Mouse (Mus musculus): ENCODE measurements around the gene Zfp429. TPM values are rescaled to one million over a fixed set of nuclear protein-coding genes. Genes with fewer than 3 reads are reported as not detected.
A peak's percentile ranks its signal among the peaks of the same experiment; 100 is the strongest.
"Not testable (repeated sequence)": the region's sequence is repeated elsewhere in the genome, so short reads cannot be mapped to it uniquely, and the experiment has no call there.

Zfp429 gene
- polyA plus RNA-seq (2015; fragmentation: Nextera tagmentation; extraction: Ambion mirVana): 8.7 and 9.1 TPM in 2 replicates

GRCm38 (mm10) chr13:67399183-67399903 is at the start of gene Zfp429:
TSS of gene Zfp429 (minus strand) at chr13:67399819.
- DNase-seq (ENCODE audit: low spot score): peak; percentile 82

- not testable (repeated sequence) for DNase-seq (ENCODE audit: low spot score)
Observed at GRCm38 (mm10) chr13:67437095-67437494, 37.5 kb upstream of the Zfp429 start.

GRCm38 (mm10) chr13:67428116-67428515 is 28.5 kb upstream of the Zfp429 start:
- no peak for DNase-seq (ENCODE audit: low spot score)

DNA sequence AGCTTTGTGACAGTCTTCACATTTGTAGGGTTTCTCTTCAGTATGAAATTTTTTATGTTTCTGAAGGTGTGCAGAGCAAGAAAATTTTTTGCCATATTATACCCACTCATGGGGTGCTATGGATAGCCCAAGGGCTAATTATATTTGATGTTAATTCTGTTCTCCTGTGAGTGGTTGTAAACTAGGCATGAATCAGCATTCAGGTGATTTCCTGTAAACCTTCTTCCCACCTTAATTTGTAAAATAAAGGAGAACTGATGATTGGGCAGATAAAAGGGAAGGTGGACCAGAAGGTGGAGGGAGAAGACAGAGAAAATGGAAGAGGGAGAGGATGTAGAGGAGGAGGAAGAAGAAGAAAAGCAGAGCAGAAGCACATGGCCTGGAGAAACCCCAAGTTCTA is 26.1 kb upstream of the Zfp429 start:
- not testable (repeated sequence) for DNase-seq (ENCODE audit: low spot score)

- not testable (repeated sequence) for DNase-seq (ENCODE audit: low spot score)
Observed at GRCm38 (mm10) chr13:67422532-67422931, 22.9 kb upstream of the Zfp429 start.

- peak; percentile 61 for DNase-seq (ENCODE audit: low spot score)
Observed at GRCm38 (mm10) chr13:67421207-67421857, 21.7 kb upstream of the Zfp429 start, which contains the start of gene Zfp459. TSS of gene Zfp459 (minus strand) at chr13:67421418.

DNA sequence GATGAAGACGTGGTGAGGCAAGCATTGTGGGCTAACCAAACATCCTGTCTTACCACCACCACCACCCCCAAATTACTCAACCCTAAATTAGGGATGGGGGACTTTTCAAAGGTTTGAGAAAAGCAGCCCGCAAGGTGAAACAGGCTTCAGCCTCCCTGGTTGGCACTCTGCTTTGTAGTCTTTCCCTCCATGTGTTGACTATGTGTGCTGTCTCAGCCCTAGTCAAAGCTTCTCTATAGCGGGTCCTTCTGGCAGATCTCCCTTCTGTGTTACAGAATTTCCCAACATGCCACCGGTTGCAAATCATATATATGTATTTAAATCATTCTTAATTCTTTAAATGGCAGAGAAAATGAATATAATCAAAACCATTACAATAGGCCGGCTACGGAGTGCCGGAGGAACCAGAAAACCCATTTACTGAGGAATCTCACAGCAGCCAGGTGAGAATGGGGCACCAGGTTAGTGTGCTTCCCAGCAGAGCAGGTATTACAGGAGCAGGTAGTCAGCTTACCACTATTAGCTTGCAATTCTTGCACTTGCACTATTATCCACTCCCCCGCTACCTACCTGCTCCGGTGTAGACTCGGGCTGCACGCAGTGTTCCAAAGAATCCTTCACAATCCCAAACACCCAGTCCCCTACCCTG is 21.1 kb upstream of the Zfp429 start:
- DNase-seq (ENCODE audit: low spot score): no peak

DNA sequence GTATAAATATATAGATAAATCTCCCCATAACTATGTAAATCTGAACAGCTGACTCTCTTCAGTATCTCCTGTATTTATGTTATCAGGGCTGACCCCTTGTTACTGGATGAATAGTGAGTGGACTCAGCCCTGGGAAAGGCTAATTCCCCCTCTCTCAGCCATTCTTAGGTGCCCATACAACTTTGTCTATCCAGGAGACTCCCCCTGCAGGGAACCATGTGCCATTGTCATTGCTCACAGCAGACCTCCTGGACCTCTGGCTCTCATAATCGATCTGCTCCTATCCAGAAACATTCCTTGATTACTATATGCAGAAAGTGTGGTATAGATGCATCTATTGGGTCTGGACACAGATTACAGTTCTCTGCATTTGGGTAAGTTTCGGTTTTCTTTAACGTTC is 17.2 kb upstream of the Zfp429 start:
- DNase-seq (ENCODE audit: low spot score): no peak

DNA sequence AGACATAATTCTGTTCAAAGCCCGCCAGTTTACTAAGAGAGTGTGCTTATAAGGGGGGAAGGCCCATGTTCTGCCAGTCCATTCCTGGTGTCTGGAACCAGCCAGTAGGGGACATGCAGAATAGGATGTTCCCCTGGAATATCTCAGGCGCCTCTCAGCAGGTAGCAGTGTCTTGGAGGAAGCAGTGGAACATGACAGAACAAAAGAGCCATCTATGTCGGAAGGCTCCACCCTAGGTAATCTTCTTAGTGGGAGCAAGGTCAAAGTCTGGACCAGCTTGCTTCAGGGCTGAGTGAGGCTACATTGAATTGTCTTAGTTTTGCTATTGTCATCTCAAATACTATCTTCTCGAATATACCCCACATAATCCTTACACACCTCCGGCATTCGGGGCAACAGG is 16.1 kb upstream of the Zfp429 start:
- DNase-seq (ENCODE audit: low spot score): no peak

- not testable (repeated sequence) for DNase-seq (ENCODE audit: low spot score)
Observed at GRCm38 (mm10) chr13:67413634-67414033, 14.0 kb upstream of the Zfp429 start.

GRCm38 (mm10) chr13:67376255-67376654 is 23.4 kb downstream of the Zfp429 start:
- DNase-seq (ENCODE audit: low spot score): not testable (repeated sequence)

- DNase-seq (ENCODE audit: low spot score): peak; percentile 85
Observed at GRCm38 (mm10) chr13:67375050-67375911, 24.3 kb downstream of the Zfp429 start, which contains the start of the genes Gm28041 and Zfp456. TSS of gene Gm28041 (minus strand) at chr13:67375733. TSS of gene Zfp456 (minus strand) at chr13:67375810.

DNA sequence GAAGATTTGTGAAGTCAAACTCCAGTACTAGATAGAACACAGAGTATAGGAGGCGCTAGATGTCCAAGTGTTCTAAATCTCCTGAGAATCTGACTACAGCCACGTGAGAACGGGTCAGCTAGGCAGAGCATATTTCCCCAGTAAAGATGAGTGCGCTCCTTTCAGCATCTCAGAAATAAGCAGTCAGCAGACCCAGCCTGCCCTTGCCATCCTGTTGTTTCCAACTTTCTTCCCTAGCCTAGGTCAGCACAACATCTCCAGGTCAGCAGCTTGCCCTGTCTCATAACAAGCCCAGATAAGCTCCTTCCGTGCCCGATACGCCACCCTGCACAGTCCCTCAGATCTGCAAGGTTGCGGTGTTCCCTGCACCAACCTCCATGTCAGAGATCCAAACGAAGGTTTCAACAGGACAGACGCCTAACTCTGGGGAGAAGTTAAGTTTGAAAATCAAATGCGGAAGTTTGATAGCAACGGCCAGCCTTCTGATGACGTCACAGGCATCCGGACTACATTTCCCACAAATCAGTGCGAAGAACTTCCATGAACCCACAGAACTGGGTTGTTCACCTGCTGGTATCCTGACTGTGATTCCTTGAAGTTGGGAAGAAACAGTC is 39.4 kb downstream of the Zfp429 start, which contains the start of the genes Gm28044 and Zfp953:
Gene Gm28044, minus strand, starts transcription at position 406 of the 614 bp plus-strand sequence.
Gene Zfp953, minus strand, starts transcription at position 475 of the 614 bp plus-strand sequence.
- peak; percentile 92 for DNase-seq (ENCODE audit: low spot score)

DNA sequence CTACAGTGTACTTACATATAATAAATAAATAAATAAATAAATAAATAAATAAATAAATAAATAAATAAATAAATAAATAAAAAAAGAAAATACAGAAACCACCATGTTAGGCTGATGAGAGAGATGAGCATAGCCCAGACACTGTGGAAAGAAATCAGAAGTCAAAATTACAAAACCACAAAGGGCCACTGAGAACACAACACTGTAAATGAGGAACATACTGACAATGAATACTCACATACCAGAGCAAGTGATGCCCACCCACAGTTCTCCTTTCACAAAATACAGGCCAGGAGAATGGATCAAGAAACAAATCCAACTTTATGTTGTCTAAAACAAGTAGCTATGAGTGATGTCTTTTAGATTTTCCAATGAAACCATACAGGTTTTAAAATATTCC is 47.8 kb downstream of the Zfp429 start:
- no peak for DNase-seq (ENCODE audit: low spot score)

DNA sequence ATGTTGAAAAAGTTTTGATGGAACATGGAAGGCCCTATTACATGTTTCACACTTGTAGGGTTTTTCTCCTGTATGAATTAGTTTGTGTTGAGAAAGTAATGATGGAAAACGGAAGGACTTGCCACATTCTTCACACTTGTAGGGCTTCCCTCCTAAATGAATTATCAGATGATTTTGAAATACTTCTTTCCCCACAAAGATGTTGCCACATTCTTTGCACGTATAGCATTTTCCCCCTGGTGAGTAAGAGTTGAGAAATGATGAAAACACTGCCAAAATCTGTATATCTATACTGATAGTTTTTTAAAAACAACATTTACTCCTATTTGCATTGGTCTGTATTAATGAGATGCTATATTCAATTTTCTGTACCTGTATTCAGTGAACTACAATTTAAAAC is 56.2 kb downstream of the Zfp429 start:
- no peak for DNase-seq (ENCODE audit: low spot score)

Other genes with a start within 250 kb of the Zfp429 start
- gene Rsl1, start 226.6 kb downstream of the Zfp429 start, polyA plus RNA-seq (2015; fragmentation: Nextera tagmentation; extraction: Ambion mirVana): 6.6 and 9.0 TPM in 2 replicates
- 1.6 and 1.7 TPM in 2 replicates for gene Zfp455, start 205.3 kb downstream of the Zfp429 start, polyA plus RNA-seq (2015; fragmentation: Nextera tagmentation; extraction: Ambion mirVana)
- gene Zfp458, start 121.4 kb downstream of the Zfp429 start, polyA plus RNA-seq (2015; fragmentation: Nextera tagmentation; extraction: Ambion mirVana): 1.6 and 1.7 TPM in 2 replicates
- gene Zfp457, start 93.3 kb downstream of the Zfp429 start, polyA plus RNA-seq (2015; fragmentation: Nextera tagmentation; extraction: Ambion mirVana): 1.0 and 1.2 TPM in 2 replicates
- gene Zfp595, start 67.2 kb downstream of the Zfp429 start, polyA plus RNA-seq (2015; fragmentation: Nextera tagmentation; extraction: Ambion mirVana): 2.7 TPM in 2 replicates
- gene Gm28044, start 39.3 kb downstream of the Zfp429 start, polyA plus RNA-seq (2015; fragmentation: Nextera tagmentation; extraction: Ambion mirVana): 0.35 TPM in 1 of 2 replicates, not detected in the other
- 1.7 and 2.1 TPM in 2 replicates for gene Zfp953, start 39.2 kb downstream of the Zfp429 start, polyA plus RNA-seq (2015; fragmentation: Nextera tagmentation; extraction: Ambion mirVana)
- 0.64 and 0.81 TPM in 2 replicates for gene Gm28041, start 24.1 kb downstream of the Zfp429 start, polyA plus RNA-seq (2015; fragmentation: Nextera tagmentation; extraction: Ambion mirVana)
- 1.7 and 1.9 TPM in 2 replicates for gene Zfp456, start 24.0 kb downstream of the Zfp429 start, polyA plus RNA-seq (2015; fragmentation: Nextera tagmentation; extraction: Ambion mirVana)
- 2.2 and 2.3 TPM in 2 replicates for gene Zfp459, start 21.6 kb upstream of the Zfp429 start, polyA plus RNA-seq (2015; fragmentation: Nextera tagmentation; extraction: Ambion mirVana)
- gene Zfp874a, start 51.8 kb upstream of the Zfp429 start, polyA plus RNA-seq (2015; fragmentation: Nextera tagmentation; extraction: Ambion mirVana): 6.6 and 7.7 TPM in 2 replicates
- gene Zfp874b, start 84.4 kb upstream of the Zfp429 start, polyA plus RNA-seq (2015; fragmentation: Nextera tagmentation; extraction: Ambion mirVana): 4.3 and 5.7 TPM in 2 replicates
- 11.4 and 12.7 TPM in 2 replicates for gene Zfp58, start 100.7 kb upstream of the Zfp429 start, polyA plus RNA-seq (2015; fragmentation: Nextera tagmentation; extraction: Ambion mirVana)
- not detected in 2 replicates for gene Gm26965, start 126.3 kb upstream of the Zfp429 start, polyA plus RNA-seq (2015; fragmentation: Nextera tagmentation; extraction: Ambion mirVana)
- 43.2 and 54.1 TPM in 2 replicates for gene Zfp87, start 126.4 kb upstream of the Zfp429 start, polyA plus RNA-seq (2015; fragmentation: Nextera tagmentation; extraction: Ambion mirVana)
- 13.5 and 14.0 TPM in 2 replicates for gene Zfp748, start 154.0 kb upstream of the Zfp429 start, polyA plus RNA-seq (2015; fragmentation: Nextera tagmentation; extraction: Ambion mirVana)
- gene Zfp729b, start 209.9 kb upstream of the Zfp429 start, polyA plus RNA-seq (2015; fragmentation: Nextera tagmentation; extraction: Ambion mirVana): 5.0 and 5.3 TPM in 2 replicates
- not detected in 2 replicates for gene Gm49345, start 237.9 kb upstream of the Zfp429 start, polyA plus RNA-seq (2015; fragmentation: Nextera tagmentation; extraction: Ambion mirVana)
- 3.2 and 3.9 TPM in 2 replicates for gene Zfp729a, start 238.0 kb upstream of the Zfp429 start, polyA plus RNA-seq (2015; fragmentation: Nextera tagmentation; extraction: Ambion mirVana)

All from thymus, postnatal 0 days (tissue).